Mouse (Mus musculus) common myeloid progenitor, adult 5-6 weeks (primary cell): ENCODE measurements around the gene Wdr74. TPM values are rescaled to one million over a fixed set of nuclear protein-coding genes. Genes with fewer than 3 reads are reported as not detected.

ENCODE experiments used
- ATAC-seq: replicated peaks from 2 replicates; pipeline ENCODE4 v1.8.0; 2016; ENCODE audit warnings: low read depth, mild to moderate bottlenecking, moderate TSS enrichment, inconsistent platforms; ENCODE audit not compliant: poor library complexity, severe bottlenecking
- total RNA-seq: library from RNA; stranded (forward); fragments of 200-1000, 187-1606 nt; gene quantifications from 2 replicates; pipeline ENCODE4 v1.2.3, GENCODE M21; 2017

The Wdr74 gene
- 121 and 149 TPM in 2 replicates for total RNA-seq

DNA sequence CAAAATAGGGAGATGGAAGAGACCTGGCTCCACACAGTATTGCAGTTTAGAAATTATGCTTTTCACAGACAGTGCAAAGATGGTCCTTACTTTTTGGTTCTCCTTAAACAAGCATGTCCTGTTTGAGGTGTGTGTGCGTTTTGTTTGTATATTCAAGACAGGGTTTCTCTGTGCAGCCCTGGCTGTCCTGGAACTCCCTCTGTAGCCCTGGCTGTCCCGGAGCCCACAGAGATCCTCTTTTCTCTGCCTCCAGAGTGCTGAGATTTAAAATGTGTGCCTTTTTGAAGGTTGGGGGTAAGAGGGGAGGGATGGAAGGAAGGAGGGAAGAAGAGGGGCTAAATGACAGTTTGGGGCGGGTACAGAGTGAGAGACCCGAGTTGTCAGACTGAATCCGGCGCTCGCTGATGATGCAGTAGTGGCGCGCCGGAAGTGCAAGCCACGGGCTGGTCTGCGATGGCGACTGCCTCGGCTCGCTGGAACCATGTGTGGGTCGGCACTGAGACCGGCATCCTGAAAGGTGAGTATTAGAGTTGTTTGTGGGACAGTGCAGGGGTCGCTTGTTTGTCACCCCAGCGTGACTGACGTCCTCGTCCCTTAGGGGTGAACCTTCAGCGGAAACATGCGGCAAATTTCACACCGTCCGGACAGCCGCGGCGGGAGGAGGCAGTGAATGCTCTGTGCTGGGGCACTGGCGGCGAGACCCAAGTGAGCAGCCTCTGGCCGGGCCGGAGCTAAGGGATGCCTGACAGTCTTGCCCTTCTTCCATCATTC, at the start of gene Wdr74:
Gene Wdr74 (plus strand): TSS at position 439 of the 771 bp plus-strand sequence.
- peak; percentile 97 for ATAC-seq

DNA sequence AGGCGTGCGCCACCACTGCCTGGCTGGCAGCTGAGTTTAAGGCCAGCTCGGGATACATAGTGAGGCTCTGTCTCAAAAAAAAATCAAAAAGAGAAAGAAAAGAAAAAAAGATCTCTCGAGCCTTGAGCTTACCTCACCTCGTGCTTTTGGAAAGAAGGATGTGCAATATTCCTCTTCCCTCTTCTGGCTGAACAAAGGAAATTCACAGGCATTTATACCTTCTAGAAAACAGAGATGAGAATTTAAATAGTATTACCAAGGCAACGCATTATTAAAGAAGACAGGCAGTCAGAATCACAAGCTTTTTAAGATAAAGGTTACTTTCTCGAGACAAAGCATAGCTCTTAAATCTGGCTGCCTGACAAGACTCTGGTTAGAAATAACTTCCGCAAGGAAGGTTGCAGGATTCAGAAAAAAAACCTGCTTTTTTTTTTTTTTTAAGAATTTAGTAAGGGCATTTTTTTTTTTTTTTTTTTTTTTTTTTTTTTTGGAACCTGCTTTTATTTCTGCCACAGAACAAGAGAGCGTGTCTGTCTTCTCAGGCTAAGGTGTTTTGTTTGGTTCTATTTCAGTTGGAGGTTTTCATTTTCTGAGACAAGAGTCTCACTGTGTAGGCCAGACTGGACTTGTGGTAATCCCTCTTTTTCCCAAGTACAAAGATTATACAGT, 43.6 kb upstream of the Wdr74 start:
- no peak for ATAC-seq

DNA sequence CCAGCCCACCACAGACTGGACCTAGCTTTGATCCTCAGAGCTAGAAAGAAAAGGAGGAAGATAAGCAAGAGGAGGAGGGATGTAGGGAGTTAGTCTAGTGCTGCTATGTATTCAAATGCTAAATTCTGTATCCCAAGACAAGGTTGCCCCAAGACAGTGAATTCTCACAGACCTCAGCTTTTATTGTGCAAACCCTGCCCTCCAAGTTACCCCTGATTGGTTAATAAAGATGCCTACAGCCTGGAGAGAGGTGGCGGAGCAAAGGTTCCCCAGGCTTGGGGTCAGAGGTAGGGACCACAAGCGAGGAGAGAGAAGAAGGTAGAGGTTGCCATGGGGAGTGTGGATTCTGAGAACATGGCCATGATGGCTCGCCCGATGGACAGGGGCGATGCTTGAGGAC, 42.9 kb upstream of the Wdr74 start:
- no peak for ATAC-seq

- peak; percentile 84 for ATAC-seq
Measured at GRCm38 (mm10) chr19:8695330-8695729, 40.3 kb upstream of the Wdr74 start.

DNA sequence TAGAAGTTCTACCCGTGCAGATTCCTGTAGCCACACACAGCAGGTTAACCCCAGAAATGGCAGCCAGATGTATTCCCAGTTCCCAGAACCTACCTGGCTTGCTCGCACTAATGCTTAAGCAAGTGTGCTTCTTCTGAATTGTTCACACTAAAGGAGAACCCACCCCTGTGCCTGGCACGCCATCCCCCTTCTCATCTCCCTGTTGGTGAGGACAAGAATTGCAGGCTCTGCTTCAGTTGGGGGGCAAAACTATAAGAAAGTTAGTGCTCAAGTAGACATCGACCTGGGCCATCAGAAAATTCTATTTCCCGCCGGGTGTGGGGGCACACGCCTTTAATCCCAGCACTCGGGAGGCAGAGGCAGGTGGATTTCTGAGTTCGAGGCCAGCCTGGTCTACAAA, 36.0 kb upstream of the Wdr74 start:
- 0 out of 2 replicates have a peak, but pooled peaks have one; percentile 47 for ATAC-seq

DNA sequence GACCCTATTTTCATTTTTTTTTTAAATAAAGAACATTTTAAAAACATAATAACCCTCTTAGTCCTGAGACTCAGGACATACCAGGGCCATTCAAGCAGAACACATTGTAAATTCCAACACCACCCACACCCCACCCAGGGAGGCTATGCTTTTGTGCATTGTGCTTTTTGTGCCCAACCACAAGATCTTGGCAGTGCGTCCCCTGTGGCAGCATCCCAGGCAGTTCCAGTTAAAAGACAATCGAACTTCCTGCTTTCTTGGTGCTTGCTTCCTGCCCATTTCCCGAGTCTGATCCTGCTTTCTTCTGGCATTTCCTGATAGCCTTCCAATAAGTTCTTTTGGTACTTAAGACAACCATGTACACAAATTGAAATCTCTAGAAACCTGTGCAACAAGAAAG, 33.2 kb upstream of the Wdr74 start:
- ATAC-seq: no peak

DNA sequence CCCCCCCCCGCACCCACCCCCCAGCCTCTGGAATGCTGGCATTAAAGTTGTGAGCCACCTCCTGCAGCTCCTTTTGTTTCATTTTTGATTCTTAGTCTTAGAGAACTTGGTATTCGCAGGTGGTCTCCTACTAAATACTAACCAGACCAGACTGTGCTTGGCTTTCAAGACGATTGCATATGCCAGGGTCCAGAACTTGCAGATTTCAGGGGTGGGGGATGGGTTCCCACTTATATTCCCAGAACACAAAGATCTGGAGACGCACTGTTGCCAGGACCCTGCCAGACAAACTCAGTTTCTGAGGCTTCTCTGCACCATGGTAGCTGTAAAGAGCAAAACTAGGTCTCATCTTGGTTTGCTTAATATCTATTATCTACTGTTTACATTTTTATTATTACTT, 32.1 kb upstream of the Wdr74 start:
- no peak for ATAC-seq

GRCm38 (mm10) chr19:8705026-8705708, 30.5 kb upstream of the Wdr74 start:
- no peak for ATAC-seq

- ATAC-seq: no peak
Measured at GRCm38 (mm10) chr19:8706132-8706667, 29.4 kb upstream of the Wdr74 start.

GRCm38 (mm10) chr19:8706930-8707329, 28.7 kb upstream of the Wdr74 start:
- no peak for ATAC-seq

- ATAC-seq: no peak
Measured at GRCm38 (mm10) chr19:8708954-8709353, 26.7 kb upstream of the Wdr74 start.

DNA sequence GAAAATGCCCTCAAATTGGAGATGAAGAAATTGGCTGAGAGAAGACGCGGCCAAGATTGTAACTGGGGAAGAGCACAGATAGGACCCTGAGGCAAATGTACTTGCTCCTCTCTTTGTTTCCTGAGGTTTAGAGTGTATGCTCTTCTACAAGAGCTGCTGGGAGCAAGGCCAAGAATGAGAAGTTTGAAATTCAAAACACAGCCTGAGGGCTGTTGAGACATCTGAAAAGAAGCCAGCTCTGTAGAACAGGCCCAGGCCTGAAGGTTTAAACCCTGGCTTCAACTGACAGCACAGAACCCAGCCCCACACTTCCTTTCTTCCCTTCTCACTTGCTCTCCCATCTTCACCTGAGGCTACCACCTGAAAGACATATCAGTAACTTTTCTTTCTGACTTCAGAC, 25.6 kb upstream of the Wdr74 start:
- ATAC-seq: no peak

GRCm38 (mm10) chr19:8711506-8711905, 24.1 kb upstream of the Wdr74 start:
- ATAC-seq: no peak

DNA sequence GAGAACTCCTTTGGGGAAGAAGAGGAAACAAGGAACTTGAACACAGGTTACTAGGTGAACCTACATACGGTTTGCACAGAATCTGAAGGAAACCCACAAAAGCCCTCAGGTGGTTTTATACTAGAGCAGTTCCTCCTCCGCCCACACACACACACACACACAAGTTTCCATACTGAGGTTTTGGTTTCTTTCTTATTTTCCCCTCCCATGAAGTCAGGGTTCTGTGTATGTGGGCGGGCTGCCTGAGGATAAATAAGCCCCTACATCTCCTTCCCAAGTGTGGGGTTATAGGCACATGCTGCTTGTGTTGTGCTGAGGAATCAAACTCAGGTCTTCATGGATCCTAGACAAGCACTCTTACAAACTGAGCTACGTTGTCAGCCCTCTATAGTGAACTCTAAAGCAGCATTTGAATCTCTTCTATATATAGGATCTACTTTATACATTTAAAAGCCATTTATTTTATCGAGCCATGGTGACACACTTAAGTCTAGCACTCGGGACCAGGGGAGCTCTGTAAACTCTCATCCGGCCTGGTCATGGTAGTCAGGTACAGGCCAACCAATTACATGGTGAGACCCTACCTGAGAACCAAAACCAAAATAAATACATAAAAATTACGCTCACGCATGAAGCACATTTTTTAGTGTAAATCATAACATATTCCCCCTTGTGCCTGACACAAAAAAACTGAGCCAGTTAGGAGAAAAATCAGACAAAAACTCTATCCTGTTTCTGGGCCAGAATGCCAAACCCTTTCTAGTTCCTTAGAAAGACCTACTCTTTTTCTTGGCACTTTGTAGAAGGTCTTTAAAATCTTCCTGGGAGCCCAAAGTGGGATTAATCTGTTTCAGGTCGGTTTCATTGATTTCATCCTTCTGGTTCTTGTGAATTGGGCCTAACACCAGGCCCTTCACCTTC, 23.4 kb upstream of the Wdr74 start:
- 0 out of 2 replicates have a peak, but pooled peaks have one; percentile 4 for ATAC-seq

DNA sequence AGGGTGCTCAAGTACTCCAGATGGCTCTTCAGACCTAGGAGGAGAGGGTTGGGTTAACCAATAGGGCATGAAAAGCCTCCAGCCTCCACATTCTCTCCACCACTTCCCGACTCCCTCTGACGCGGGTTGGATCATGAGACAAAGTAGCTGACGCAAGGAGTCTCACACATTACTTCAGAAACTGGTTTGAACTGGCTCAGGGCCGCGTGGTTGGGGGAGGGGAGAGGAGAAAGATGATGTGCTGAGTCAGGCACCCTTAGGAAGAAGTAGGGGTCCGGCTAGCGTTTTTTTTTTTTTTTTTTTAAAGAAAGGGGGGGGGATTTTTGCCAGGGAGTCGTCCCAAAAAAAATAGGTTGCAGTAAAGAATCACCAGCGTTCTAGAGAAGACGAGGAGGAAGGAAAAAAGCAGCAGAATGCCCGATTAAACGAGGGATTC, 22.7 kb upstream of the Wdr74 start:
- ATAC-seq: peak; percentile 70

GRCm38 (mm10) chr19:8713306-8713996, 22.2 kb upstream of the Wdr74 start:
- ATAC-seq: peak; percentile 75

GRCm38 (mm10) chr19:8713997-8714652, 21.5 kb upstream of the Wdr74 start:
- peak; percentile 30 for ATAC-seq

DNA sequence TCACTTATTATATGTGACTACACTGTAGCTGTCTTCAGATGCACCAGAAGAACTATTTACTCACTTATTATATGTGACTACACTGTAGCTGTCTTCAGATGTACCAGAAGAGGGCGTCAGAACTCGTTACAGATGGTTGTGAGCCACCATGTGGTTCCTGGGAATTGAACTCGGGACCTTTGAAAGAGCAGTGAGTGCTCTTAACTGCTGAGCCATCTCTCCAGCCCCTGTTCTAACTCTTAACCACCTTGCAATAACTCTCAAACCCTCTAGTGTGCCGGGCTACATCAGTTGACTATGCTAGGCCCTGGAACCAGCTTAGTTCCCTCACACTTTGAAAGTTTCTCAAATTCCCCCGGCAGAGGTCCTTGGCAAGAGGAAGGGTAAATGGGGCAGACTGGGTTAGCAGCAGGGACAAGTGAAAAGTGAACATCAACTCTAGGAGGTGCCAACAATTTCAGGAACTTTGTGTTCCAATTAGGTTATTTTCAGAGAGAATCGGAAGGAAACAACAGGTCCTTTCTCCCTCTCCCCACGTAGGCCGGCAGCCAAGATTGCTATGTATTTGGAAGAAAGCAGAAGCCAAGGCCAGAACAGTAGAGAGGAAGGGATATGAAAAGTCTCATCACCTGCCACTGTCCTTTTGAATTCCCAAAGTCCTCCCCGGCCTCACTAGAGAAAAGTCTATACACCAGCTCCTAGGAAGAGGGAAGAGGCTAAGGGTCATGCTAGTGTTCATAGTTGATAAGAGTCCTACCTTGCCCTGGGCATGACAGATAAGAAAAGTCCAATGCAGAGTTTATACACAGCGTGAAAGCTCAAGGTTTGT, 20.8 kb upstream of the Wdr74 start:
- no peak for ATAC-seq
